Mouse (Mus musculus) hindbrain, embryonic 15.5 days (tissue): ENCODE measurements around the gene Zfp598. TPM values are rescaled to one million over a fixed set of nuclear protein-coding genes. Genes with fewer than 3 reads are reported as not detected.
"Not testable (repeated sequence)": the region's sequence is repeated elsewhere in the genome, so short reads cannot be mapped to it uniquely, and the experiment has no call there.

Experiments
- ATAC-seq: fragments of 200-750 bp; cut with Nextera tagmentation; 2 replicates; pipeline ENCODE4 v1.8.0; 2017; ENCODE audit warnings: low read depth, moderate number of reproducible peaks, moderate TSS enrichment; ENCODE audit not compliant: low FRiP score
- H3K27ac ChIP-seq: fragments of 300-500 bp; sonication (generic); replicated peaks from 2 replicates; pipeline ENCODE4 v1.5.1; 2015; ENCODE audit warnings: mild to moderate bottlenecking, inconsistent platforms
- H3K27me3 ChIP-seq: fragments of 300-500 bp; sonication (generic); 2 replicates; pipeline ENCODE4 v1.6.1; 2015; ENCODE audit warnings: control low read depth, inconsistent platforms
- H3K36me3 ChIP-seq: fragments of 300-500 bp; sonication (generic); 2 replicates; pipeline ENCODE4 v1.6.1; 2015; ENCODE audit warnings: control low read depth, inconsistent platforms
- H3K4me1 ChIP-seq: fragments of 300-500 bp; sonication (generic); replicated peaks from 2 replicates; pipeline ENCODE4 v1.6.1; 2015; ENCODE audit warnings: control low read depth, inconsistent platforms
- H3K4me2 ChIP-seq: fragments of 300-500 bp; sonication (generic); 2 replicates; pipeline ENCODE4 v1.6.1; 2015; ENCODE audit warnings: moderate library complexity, mild to moderate bottlenecking, inconsistent platforms
- H3K4me3 ChIP-seq: fragments of 300-500 bp; sonication (generic); 2 replicates; pipeline ENCODE4 v1.5.1; 2015; ENCODE audit warnings: mild to moderate bottlenecking, inconsistent platforms
- H3K9ac ChIP-seq: fragments of 300-500 bp; sonication (generic); 2 replicates; pipeline ENCODE4 v1.6.1; 2015; ENCODE audit warnings: inconsistent platforms
- H3K9me3 ChIP-seq: fragments of 300-500 bp; sonication (generic); 2 replicates; pipeline ENCODE4 v1.6.1; 2016; ENCODE audit warnings: control low read depth, inconsistent platforms
- WGBS: fragments of 180-500 bp; shearing (Covaris S2); methylation state at CpG from one replicate; pipeline ENCODE4 v1.1.7; 2015; 5-methylcytosine and 5-hydroxymethylcytosine counted together
- polyA plus RNA-seq: library from polyadenylated mRNA; unstranded; fragments of >200 nt; fragmentation: Nextera tagmentation; extraction: Ambion mirVana; gene quantifications from 2 replicates; pipeline ENCODE4 v1.2.1, GENCODE M21; 2015

Zfp598 gene
- polyA plus RNA-seq, 1 experiment from 2014 or later = 24.5 TPM

GRCm38 (mm10) chr17:24716166-24716682 lies 46.7 kb downstream of the Zfp598 start:
- Histone ChIP-seq H3K4me2 (no peak overlapping the region), H3K27me3 (no peaks in the 10 kb centered on the region)
- 96% methylated on average over 15 of the region's 15 CpGs for WGBS

GRCm38 (mm10) chr17:24717943-24718342 lies 48.5 kb downstream of the Zfp598 start, which contains the start of the genes Rnf151 and Rps2:
Rnf151 (minus strand) TSS chr17:24718063.
Rps2 (plus strand) TSS chr17:24718116.
- H3K27ac ChIP-seq = no peak within 1 kb of the TSS
- peaks cover 20% of the 10 kb centered on the region for H3K36me3 ChIP-seq
- no peak for ATAC-seq
- no peaks in the 10 kb centered on the region for H3K9me3 ChIP-seq
- H3K4me3 ChIP-seq = peak within 1 kb of the TSS; percentile 93
- no peaks in the 10 kb centered on the region for H3K27me3 ChIP-seq
- 83% methylated on average over 4 of the region's 4 CpGs for WGBS
- peak within 1 kb of the TSS; percentile 97; the same call in 1 of the 2 replicates for H3K9ac ChIP-seq
- peaks cover 32% of the 10 kb centered on the region for H3K4me1 ChIP-seq
- peak within 1 kb of the TSS; percentile 70 for H3K4me2 ChIP-seq

More at GRCm38 (mm10) chr17:24716166-24716682, 46.7 kb downstream of the Zfp598 start:
- Histone ChIP-seq H3K9me3 (no peaks in the 10 kb centered on the region), H3K27ac (no peak overlapping the region), H3K9ac (no peak overlapping the region), H3K36me3 (0 out of 2 replicates have a peak, but pooled peaks cover 8% of the 10 kb centered on the region), H3K4me1 (peaks cover 15% of the 10 kb centered on the region), H3K4me3 (no peak overlapping the region)
- ATAC-seq = no peak

- H3K9ac ChIP-seq = peak overlapping the region; percentile 97
- ATAC-seq, H3K27ac ChIP-seq, H3K9me3 ChIP-seq, H3K27me3 ChIP-seq: not testable (repeated sequence)
- peaks cover 20% of the 10 kb centered on the region for H3K36me3 ChIP-seq
- 66% methylated on average over 5 of the region's 5 CpGs for WGBS
- peak overlapping the region; percentile 93 for H3K4me3 ChIP-seq
- peaks cover 40% of the 10 kb centered on the region for H3K4me1 ChIP-seq
- peak overlapping the region; percentile 70 for H3K4me2 ChIP-seq
Measured at GRCm38 (mm10) chr17:24718938-24719337, 49.5 kb downstream of the Zfp598 start.

DNA sequence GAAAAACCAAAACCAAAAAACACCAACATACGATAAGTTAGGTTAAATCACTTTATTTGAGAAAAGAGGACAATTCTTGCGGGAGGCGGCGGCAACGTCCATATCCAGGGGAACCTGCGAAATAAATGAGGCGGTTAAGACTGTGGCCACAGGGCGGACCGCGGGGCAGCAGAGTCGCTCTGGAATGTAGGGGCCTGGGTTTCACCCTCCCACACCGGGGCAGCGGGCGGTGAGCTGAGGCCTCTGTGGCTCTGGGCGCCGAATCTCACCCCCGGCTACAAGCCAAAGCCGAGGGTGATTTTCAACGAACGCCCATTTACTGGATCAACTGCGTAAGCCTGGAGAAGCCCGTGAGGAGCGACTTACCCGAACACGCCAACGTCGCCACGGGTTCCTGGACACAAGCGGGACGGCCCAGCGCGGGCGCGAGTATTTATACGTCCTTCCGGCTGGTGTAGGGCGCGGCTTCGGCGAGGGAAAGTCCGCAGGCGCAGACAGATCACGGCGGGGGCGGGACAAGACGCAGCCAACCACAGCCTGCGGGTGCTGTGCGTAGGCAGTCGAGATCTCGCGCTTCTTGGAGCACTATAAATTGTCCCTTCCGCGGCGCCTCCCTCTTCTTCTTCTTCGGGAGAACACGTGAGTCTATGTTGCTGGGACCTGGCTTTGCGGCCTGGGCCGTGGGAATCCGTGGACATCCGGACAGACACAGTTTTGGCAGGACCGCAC lies 50.2 kb downstream of the Zfp598 start:
- Histone ChIP-seq H3K9me3 (no peaks in the 10 kb centered on the region), H3K27me3 (no peaks in the 10 kb centered on the region), H3K4me2 (peak overlapping the region; percentile 81), H3K27ac (peak overlapping the region; percentile 90), H3K36me3 (peaks cover 20% of the 10 kb centered on the region), H3K4me1 (peaks cover 40% of the 10 kb centered on the region), H3K9ac (peak overlapping the region; percentile 97), H3K4me3 (peak overlapping the region; percentile 93)
- peak; percentile 98 for ATAC-seq
- under 1% methylated on average over 61 of the region's 61 CpGs for WGBS

GRCm38 (mm10) chr17:24720616-24721015 lies 51.1 kb downstream of the Zfp598 start:
- Histone ChIP-seq H3K27ac (peak overlapping the region; percentile 85; the same call in 1 of the 2 replicates), H3K4me2 (peak overlapping the region; percentile 81)
- ATAC-seq = not testable (repeated sequence)

GRCm38 (mm10) chr17:24721383-24721955 lies 52.0 kb downstream of the Zfp598 start:
- Histone ChIP-seq H3K9ac (peak overlapping the region; percentile 24; the same call in 1 of the 2 replicates), H3K4me2 (peak overlapping the region; percentile 81), H3K4me3 (peak overlapping the region; percentile 93), H3K36me3 (peaks cover 17% of the 10 kb centered on the region), H3K4me1 (peaks cover 40% of the 10 kb centered on the region)
- H3K9me3 ChIP-seq, ATAC-seq, H3K27ac ChIP-seq, H3K27me3 ChIP-seq: not testable (repeated sequence)
- 77% methylated on average over 7 of the region's 7 CpGs for WGBS

More at GRCm38 (mm10) chr17:24720616-24721015, 51.1 kb downstream of the Zfp598 start:
- under 1% methylated on average over 11 of the region's 11 CpGs for WGBS
- Histone ChIP-seq H3K4me3 (peak overlapping the region; percentile 93), H3K4me1 (peaks cover 40% of the 10 kb centered on the region), H3K9ac (peak overlapping the region; percentile 83), H3K36me3 (peaks cover 20% of the 10 kb centered on the region)
- H3K27me3 ChIP-seq, H3K9me3 ChIP-seq: not testable (repeated sequence)

DNA sequence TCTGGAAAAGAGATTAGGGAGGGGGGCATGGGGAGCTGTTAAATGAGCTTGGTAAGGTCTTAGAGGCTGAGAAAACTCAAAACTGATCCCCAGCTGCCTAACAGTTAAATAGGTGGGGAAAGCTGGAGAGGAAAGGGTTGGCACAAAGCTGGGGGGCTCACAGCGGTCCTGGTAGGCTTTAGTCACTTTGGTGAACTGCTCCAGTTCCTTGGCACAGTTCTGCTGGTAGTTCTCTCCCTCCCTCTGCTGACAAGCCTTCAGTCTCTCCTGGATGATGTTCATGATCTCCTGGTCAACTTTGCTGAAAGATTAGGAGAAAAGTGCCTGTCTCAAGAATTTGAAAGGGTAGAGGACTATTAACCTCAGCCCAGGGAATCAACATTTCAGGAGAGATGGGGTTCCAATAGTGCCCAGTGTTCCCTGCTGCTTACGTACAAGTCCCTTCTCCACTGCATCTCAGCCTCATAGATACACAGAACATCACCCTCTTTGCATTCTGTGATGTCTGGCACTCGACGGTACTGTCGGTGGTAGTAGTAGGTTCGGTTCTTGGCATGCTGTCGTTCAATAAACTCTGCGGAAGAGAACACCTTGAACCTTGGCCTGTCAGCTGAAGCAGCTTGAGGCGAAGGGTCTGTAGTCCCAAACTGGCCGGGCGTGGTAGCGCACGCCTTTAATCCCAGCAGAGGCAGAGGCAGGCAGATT lies 52.9 kb downstream of the Zfp598 start:
- Histone ChIP-seq H3K27me3 (no peaks in the 10 kb centered on the region), H3K4me1 (peaks cover 40% of the 10 kb centered on the region), H3K9ac (no peak overlapping the region), H3K4me3 (peak overlapping the region; percentile 78; the same call in 1 of the 2 replicates), H3K36me3 (peaks cover 13% of the 10 kb centered on the region), H3K4me2 (peak overlapping the region; percentile 81), H3K9me3 (no peaks in the 10 kb centered on the region), H3K27ac (no peak overlapping the region)
- no peak for ATAC-seq
- 33% methylated on average over 13 of the region's 13 CpGs for WGBS

GRCm38 (mm10) chr17:24723122-24723880 lies 53.8 kb downstream of the Zfp598 start:
- Histone ChIP-seq H3K27me3 (no peaks in the 10 kb centered on the region), H3K4me1 (peaks cover 40% of the 10 kb centered on the region), H3K9me3 (no peaks in the 10 kb centered on the region), H3K36me3 (peaks cover 13% of the 10 kb centered on the region), H3K9ac (peak overlapping the region; percentile 91), H3K27ac (peak overlapping the region; percentile 84), H3K4me3 (peak overlapping the region; percentile 78), H3K4me2 (peak overlapping the region; percentile 81)
- WGBS = 4% methylated on average over 12 of the region's 12 CpGs
- ATAC-seq = no peak

GRCm38 (mm10) chr17:24723881-24724180 lies 54.3 kb downstream of the Zfp598 start:
- H3K27me3 ChIP-seq = no peaks in the 10 kb centered on the region
- H3K27ac ChIP-seq = peak overlapping the region; percentile 84
- H3K9me3 ChIP-seq = no peaks in the 10 kb centered on the region
- WGBS = 1% methylated on average over 15 of the region's 15 CpGs
- H3K36me3 ChIP-seq = peaks cover 13% of the 10 kb centered on the region
- H3K4me1 ChIP-seq = peaks cover 35% of the 10 kb centered on the region
- ATAC-seq = no peak
- H3K9ac ChIP-seq = peak overlapping the region; percentile 91
- H3K4me2 ChIP-seq = peak overlapping the region; percentile 81
- peak overlapping the region; percentile 78 for H3K4me3 ChIP-seq

- H3K27me3 ChIP-seq = no peaks in the 10 kb centered on the region
- peaks cover 31% of the 10 kb centered on the region for H3K4me1 ChIP-seq
- 0% methylated on average over 30 of the region's 30 CpGs for WGBS
- peak within 1 kb of the TSS; percentile 78 for H3K4me3 ChIP-seq
- no peaks in the 10 kb centered on the region for H3K9me3 ChIP-seq
- H3K27ac ChIP-seq = peak within 1 kb of the TSS; percentile 84
- H3K9ac ChIP-seq = peak within 1 kb of the TSS; percentile 91
- H3K4me2 ChIP-seq = peak within 1 kb of the TSS; percentile 81
- peaks cover 13% of the 10 kb centered on the region for H3K36me3 ChIP-seq
- ATAC-seq = peak; percentile 77
Measured at GRCm38 (mm10) chr17:24724184-24724583, 54.7 kb downstream of the Zfp598 start, which contains the start of gene Ndufb10. Ndufb10 (minus strand) TSS chr17:24724478.
